8 mouse cellular contexts compared by ENCODE assay signal in genomic region chr7:19956341-19956781, GRCm38 (mm10). TPM values are rescaled to one million over a fixed set of nuclear protein-coding genes. Genes with fewer than 3 reads are reported as not detected.
DNase-seq lines count a peak whose midpoint lies in the region; ATAC-seq and TF ChIP-seq lines count a peak whose summit lies in the region.
"Had no signal": no experiment of that assay in that cellular context is flagged by ENCODE, and none has a peak within 500 bp of the region (broad histone marks: within the 10 kb centered on the region; RNA-seq: fewer than 3 reads in every experiment).

No protein-coding gene starts in this region.

- H3K4me1 ChIP-seq in intestine, embryonic 16.5 days (ENCODE audit: control insufficient read depth, insufficient read depth, low read length), result peaks cover 9% of the 10 kb centered on the region
- no peaks in the 10 kb centered on the region for H3K4me1 ChIP-seq in midbrain, postnatal 0 days (ENCODE audit: insufficient read depth, low read length)

- H3K9me3 ChIP-seq in intestine, embryonic 16.5 days (ENCODE audit: control insufficient read depth, low read length), result no peaks in the 10 kb centered on the region
- no peaks in the 10 kb centered on the region for H3K9me3 ChIP-seq in midbrain, postnatal 0 days (ENCODE audit: low read length)
- H3K9me3 ChIP-seq: stomach, embryonic 15.5 days had no signal

- no peak overlapping the region for H3K9ac ChIP-seq in intestine, embryonic 16.5 days (ENCODE audit: low read depth, low read length)
- no peak overlapping the region for H3K9ac ChIP-seq in midbrain, postnatal 0 days (replicated peaks; ENCODE audit: low read length, poor library complexity, severe bottlenecking)
- H3K9ac ChIP-seq: stomach, embryonic 15.5 days had no signal

- ATAC-seq in intestine, embryonic 16.5 days, result 0 out of 2 replicates have a peak, but pooled peaks have one; percentile 10
- no peak for ATAC-seq in midbrain, postnatal 0 days (ENCODE audit: low FRiP score)

- 3% methylated on average over 7 of the region's 7 CpGs for WGBS in intestine, embryonic 16.5 days
- 2% methylated on average over 7 of the region's 7 CpGs for WGBS in midbrain, postnatal 0 days

- H3K4me3 ChIP-seq in intestine, embryonic 16.5 days (ENCODE audit: low read length), result no peak overlapping the region
- no peak overlapping the region for H3K4me3 ChIP-seq in midbrain, postnatal 0 days (ENCODE audit: low read depth, low read length)
- H3K4me3 ChIP-seq: stomach, embryonic 15.5 days had no signal

- H3K27me3 ChIP-seq in intestine, embryonic 16.5 days (replicated peaks; ENCODE audit: control insufficient read depth, insufficient read depth, low read length), result no peaks in the 10 kb centered on the region
- H3K27me3 ChIP-seq in midbrain, postnatal 0 days (ENCODE audit: insufficient read depth, low read length), result no peaks in the 10 kb centered on the region
- H3K27me3 ChIP-seq: stomach, embryonic 15.5 days had no signal

- peak; percentile 83 for TF ChIP-seq CTCF in midbrain, postnatal 0 days (IDR thresholded peaks at IDR 0.05)

- H3K36me3 ChIP-seq in intestine, embryonic 16.5 days (ENCODE audit: control insufficient read depth, insufficient read depth, low read length), result no peaks in the 10 kb centered on the region
- H3K36me3 ChIP-seq in midbrain, postnatal 0 days (ENCODE audit: insufficient read depth, low read length), result no peaks in the 10 kb centered on the region
- H3K36me3 ChIP-seq: stomach, embryonic 15.5 days had no signal

- DNase-seq in ZHBTc4 (ENCODE audit: low read depth, low spot score), result peak; percentile 89
- DNase-seq in cerebellum, postnatal 10 days, result peak; percentile 90 to 93
- peak; percentile 88 to 92 for DNase-seq in frontal cortex, postnatal 36 days (ENCODE audit: low spot score in 2 of 2)
- peak; percentile 87 to 92 for DNase-seq in left cerebral cortex, postnatal 25 days (ENCODE audit: low spot score in 2 of 2)
- DNase-seq in midbrain, postnatal 0 days (ENCODE audit: low spot score), result peak; percentile 77
- DNase-seq in spleen, adult 18-20 months, result peak; percentile 56 to 88

- H3K27ac ChIP-seq in intestine, embryonic 16.5 days (ENCODE audit: low read length), result no peak overlapping the region
- no peak overlapping the region for H3K27ac ChIP-seq in midbrain, postnatal 0 days (ENCODE audit: low read depth, low read length)
- H3K27ac ChIP-seq: stomach, embryonic 15.5 days had no signal

- H3K4me2 ChIP-seq in intestine, embryonic 16.5 days (ENCODE audit: low read depth, low read length), result no peak overlapping the region
- no peak overlapping the region for H3K4me2 ChIP-seq in midbrain, postnatal 0 days (ENCODE audit: low read depth, low read length, poor library complexity, severe bottlenecking)
- H3K4me2 ChIP-seq: stomach, embryonic 15.5 days had no signal

- intact Hi-C loops in left cerebral cortex, postnatal 25 days (cut with DNase I), result loop anchor here (1.0 to 5.0 kb wide), 2 partner anchors 46 to 154 kb away; no protein-coding TSS in a partner anchor

RNA-seq across cellular contexts. Expression of gene Igsf23, which starts 5.8 kb away (rescaled TPM):
- polyA plus RNA-seq in intestine, embryonic 16.5 days (2015; fragmentation: Nextera tagmentation; extraction: Ambion mirVana), result 14.7 and 19.1 TPM in 2 replicates
- total RNA-seq in left cerebral cortex, postnatal 25 days (2021), result not detected
- total RNA-seq in midbrain, postnatal 0 days (2014; rRNA removed), result not detected in 2 replicates
- polyA plus RNA-seq in midbrain, postnatal 0 days (2015; fragmentation: Nextera tagmentation; extraction: Ambion mirVana), result not detected in 2 replicates

RNA-seq across cellular contexts. Expression of gene Ceacam20, which starts 8.9 kb away (rescaled TPM):
- 3.5 and 6.5 TPM in 2 replicates for polyA plus RNA-seq in intestine, embryonic 16.5 days (2015; fragmentation: Nextera tagmentation; extraction: Ambion mirVana)
- total RNA-seq in left cerebral cortex, postnatal 25 days (2021), result not detected
- total RNA-seq in midbrain, postnatal 0 days (2014; rRNA removed), result not detected in 2 replicates
- polyA plus RNA-seq in midbrain, postnatal 0 days (2015; fragmentation: Nextera tagmentation; extraction: Ambion mirVana), result not detected in 2 replicates

RNA-seq across cellular contexts. Expression of gene Nlrp9b, which starts 34.9 kb away (rescaled TPM):
- 0.75 and 0.76 TPM in 2 replicates for polyA plus RNA-seq in intestine, embryonic 16.5 days (2015; fragmentation: Nextera tagmentation; extraction: Ambion mirVana)
- not detected for total RNA-seq in left cerebral cortex, postnatal 25 days (2021)
- total RNA-seq in midbrain, postnatal 0 days (2014; rRNA removed), result not detected in 2 replicates
- polyA plus RNA-seq in midbrain, postnatal 0 days (2015; fragmentation: Nextera tagmentation; extraction: Ambion mirVana), result not detected in 2 replicates
- polyA plus RNA-seq: stomach, embryonic 15.5 days had no signal

RNA-seq across cellular contexts. Expression of gene Pvr, which starts 35.4 kb away (rescaled TPM):
- 13.9 and 16.5 TPM in 2 replicates for polyA plus RNA-seq in intestine, embryonic 16.5 days (2015; fragmentation: Nextera tagmentation; extraction: Ambion mirVana)
- 10 to 100 TPM; 10.7 to 13.3 TPM for total RNA-seq in left cerebral cortex, postnatal 25 days (2021)
- total RNA-seq in midbrain, postnatal 0 days (2014; rRNA removed), result 11.0 and 14.7 TPM in 2 replicates
- polyA plus RNA-seq in midbrain, postnatal 0 days (2015; fragmentation: Nextera tagmentation; extraction: Ambion mirVana), result 7.1 and 7.7 TPM in 2 replicates
